Comparison of ENCODE assay signal across 26 mouse cellular contexts in genomic region chr1:43090418-43090817, GRCm38 (mm10). TPM values are rescaled to one million over a fixed set of nuclear protein-coding genes. Genes with fewer than 3 reads are reported as not detected.
DNase-seq lines count a peak whose midpoint lies in the region; ATAC-seq lines count a peak whose summit lies in the region.
"Had no signal": no experiment of that assay in that cellular context is flagged by ENCODE, and none has a peak within 500 bp of the region (broad histone marks: within the 10 kb centered on the region; RNA-seq: fewer than 3 reads in every experiment).

No protein-coding gene starts in this region.

- DNase-seq in hindbrain, embryonic 14.5 days (ENCODE audit: low spot score): no peak
- no peak for DNase-seq in hindbrain, embryonic 10.5 days (ENCODE audit: low spot score)
- DNase-seq in midbrain, embryonic 11.5 days (ENCODE audit: low spot score, missing footprints): peak; percentile 75
- DNase-seq in cerebellum, adult 8-10 months: peak; percentile 23
- peak; percentile 33 to 60 for DNase-seq in cerebellum, postnatal 25 days
- DNase-seq in ovary, postnatal 36 days (ENCODE audit: low spot score): no peak
- DNase-seq: adrenal gland, adult 8-10 months; B cell, adult 2 months; heart, postnatal 14 days; kidney, adult 2 months; liver; lung, postnatal 4 days; spleen, adult 18-20 months had no signal

- no peaks in the 10 kb centered on the region for H3K9me3 ChIP-seq in hindbrain, embryonic 14.5 days (ENCODE audit: control insufficient read depth, low read length)
- no peaks in the 10 kb centered on the region for H3K9me3 ChIP-seq in hindbrain, embryonic 10.5 days
- no peaks in the 10 kb centered on the region for H3K9me3 ChIP-seq in midbrain, embryonic 11.5 days (ENCODE audit: control insufficient read depth, low read length)
- no peaks in the 10 kb centered on the region for H3K9me3 ChIP-seq in midbrain, embryonic 16.5 days (replicated peaks; ENCODE audit: control insufficient read depth, low read length, poor library complexity, severe bottlenecking)
- H3K9me3 ChIP-seq: embryonic facial prominence, embryonic 12.5 days; forebrain, embryonic 12.5 days; G1E; heart, embryonic 12.5 days; hindbrain, embryonic 13.5 days; limb, embryonic 10.5 days; liver, embryonic 15.5 days; lung, embryonic 15.5 days; midbrain, embryonic 15.5 days had no signal

- H3K36me3 ChIP-seq in hindbrain, embryonic 14.5 days (replicated peaks; ENCODE audit: control insufficient read depth, insufficient read depth): no peaks in the 10 kb centered on the region
- H3K36me3 ChIP-seq in hindbrain, embryonic 10.5 days: peaks cover 10% of the 10 kb centered on the region
- no peaks in the 10 kb centered on the region for H3K36me3 ChIP-seq in midbrain, embryonic 11.5 days (ENCODE audit: control insufficient read depth, insufficient read depth, low read length)
- no peaks in the 10 kb centered on the region for H3K36me3 ChIP-seq in midbrain, embryonic 16.5 days (ENCODE audit: control insufficient read depth, insufficient read depth, low read length)
- H3K36me3 ChIP-seq: forebrain, embryonic 12.5 days; hindbrain, embryonic 13.5 days; lung, embryonic 15.5 days; midbrain, embryonic 15.5 days had no signal

- H3K4me2 ChIP-seq in hindbrain, embryonic 14.5 days (replicated peaks): peak overlapping the region; percentile 66; the same call in 1 of the 2 replicates
- no peak overlapping the region for H3K4me2 ChIP-seq in midbrain, embryonic 11.5 days
- no peak overlapping the region for H3K4me2 ChIP-seq in midbrain, embryonic 16.5 days (ENCODE audit: low read length)
- H3K4me2 ChIP-seq: lung, embryonic 15.5 days had no signal

- no peak for ATAC-seq in hindbrain, embryonic 14.5 days (ENCODE audit: low FRiP score)
- ATAC-seq in midbrain, embryonic 11.5 days (ENCODE audit: low FRiP score): no peak
- no peak for ATAC-seq in midbrain, embryonic 16.5 days
- ATAC-seq: midbrain, embryonic 15.5 days had no signal

- H3K27ac ChIP-seq in hindbrain, embryonic 14.5 days: no peak overlapping the region
- no peak overlapping the region for H3K27ac ChIP-seq in hindbrain, embryonic 10.5 days
- H3K27ac ChIP-seq in midbrain, embryonic 11.5 days (ENCODE audit: low read depth, low read length): no peak overlapping the region
- H3K27ac ChIP-seq in midbrain, embryonic 16.5 days (ENCODE audit: low read length): no peak overlapping the region
- H3K27ac ChIP-seq: embryonic facial prominence, embryonic 12.5 days; forebrain, embryonic 12.5 days; hindbrain, embryonic 13.5 days; kidney, postnatal 0 days; limb, embryonic 10.5 days; liver, embryonic 15.5 days; lung, embryonic 15.5 days; midbrain, embryonic 15.5 days had no signal

- H3K4me1 ChIP-seq in hindbrain, embryonic 14.5 days (replicated peaks; ENCODE audit: control insufficient read depth, insufficient read depth, low read length): peaks cover 22% of the 10 kb centered on the region
- H3K4me1 ChIP-seq in hindbrain, embryonic 10.5 days (replicated peaks): peaks cover 28% of the 10 kb centered on the region
- H3K4me1 ChIP-seq in midbrain, embryonic 11.5 days (ENCODE audit: control insufficient read depth, insufficient read depth, low read length): peaks cover 10% of the 10 kb centered on the region
- H3K4me1 ChIP-seq in midbrain, embryonic 16.5 days (ENCODE audit: control insufficient read depth, insufficient read depth, low read length): peaks cover 24% of the 10 kb centered on the region

- H3K4me3 ChIP-seq in hindbrain, embryonic 14.5 days (replicated peaks; ENCODE audit: low read length): no peak overlapping the region
- no peak overlapping the region for H3K4me3 ChIP-seq in hindbrain, embryonic 10.5 days
- H3K4me3 ChIP-seq in midbrain, embryonic 11.5 days (ENCODE audit: low read depth, low read length): no peak overlapping the region
- no peak overlapping the region for H3K4me3 ChIP-seq in midbrain, embryonic 16.5 days (ENCODE audit: low read depth, low read length)
- H3K4me3 ChIP-seq: embryonic facial prominence, embryonic 12.5 days; forebrain, embryonic 12.5 days; heart, embryonic 12.5 days; hindbrain, embryonic 13.5 days; limb, embryonic 10.5 days; liver, embryonic 15.5 days; midbrain, embryonic 15.5 days; myocyte had no signal

- H3K9ac ChIP-seq in hindbrain, embryonic 14.5 days: no peak overlapping the region
- no peak overlapping the region for H3K9ac ChIP-seq in midbrain, embryonic 11.5 days (ENCODE audit: low read length)
- H3K9ac ChIP-seq in midbrain, embryonic 16.5 days (ENCODE audit: low read depth, low read length): no peak overlapping the region
- H3K9ac ChIP-seq: embryonic facial prominence, embryonic 12.5 days; forebrain, embryonic 12.5 days; heart, embryonic 12.5 days; hindbrain, embryonic 13.5 days; liver, embryonic 15.5 days; lung, embryonic 15.5 days; midbrain, embryonic 15.5 days had no signal

- H3K27me3 ChIP-seq in hindbrain, embryonic 14.5 days (ENCODE audit: control insufficient read depth, insufficient read depth, low read length): no peaks in the 10 kb centered on the region
- H3K27me3 ChIP-seq in hindbrain, embryonic 10.5 days (ENCODE audit: insufficient read depth, poor library complexity, severe bottlenecking): no peaks in the 10 kb centered on the region
- peaks cover 5% of the 10 kb centered on the region; the same call in 1 of the 2 replicates for H3K27me3 ChIP-seq in midbrain, embryonic 11.5 days (ENCODE audit: control insufficient read depth, insufficient read depth, low read length)
- no peaks in the 10 kb centered on the region for H3K27me3 ChIP-seq in midbrain, embryonic 16.5 days (ENCODE audit: control insufficient read depth, insufficient read depth, low read depth, low read length)
- H3K27me3 ChIP-seq: CH12.LX; embryonic facial prominence, embryonic 12.5 days; forebrain, embryonic 12.5 days; heart, embryonic 12.5 days; hindbrain, embryonic 13.5 days; liver, embryonic 15.5 days; lung, embryonic 15.5 days; midbrain, embryonic 15.5 days had no signal

- WGBS in hindbrain, embryonic 14.5 days: 85% methylated on average over 1 of the region's 1 CpGs
- WGBS in hindbrain, embryonic 10.5 days: 91% methylated on average over 1 of the region's 1 CpGs
- WGBS in midbrain, embryonic 11.5 days: 88% methylated on average over 1 of the region's 1 CpGs
- 92% methylated on average over 1 of the region's 1 CpGs for WGBS in midbrain, embryonic 16.5 days

RNA-seq across cellular contexts. Expression of gene Tgfbrap1, which starts 8.0 kb away (rescaled TPM):
- polyA plus RNA-seq in hindbrain, embryonic 14.5 days (2014; fragmentation: Nextera tagmentation; extraction: Ambion mirVana): 19.5 and 20.9 TPM in 2 replicates
- 14.4 and 16.3 TPM in 2 replicates for polyA plus RNA-seq in hindbrain, embryonic 10.5 days (2016; fragmentation: Nextera tagmentation; extraction: Ambion mirVana)
- polyA plus RNA-seq in midbrain, embryonic 11.5 days (2014; fragmentation: Nextera tagmentation; extraction: Ambion mirVana): 13.3 and 13.8 TPM in 2 replicates
- polyA plus RNA-seq in midbrain, embryonic 16.5 days (2015; fragmentation: Nextera tagmentation; extraction: Ambion mirVana): 17.6 and 17.8 TPM in 2 replicates

RNA-seq across cellular contexts. Expression of gene AI597479, which starts 8.1 kb away (rescaled TPM):
- polyA plus RNA-seq in hindbrain, embryonic 14.5 days (2014; fragmentation: Nextera tagmentation; extraction: Ambion mirVana): 48.3 and 50.3 TPM in 2 replicates
- 34.9 and 42.1 TPM in 2 replicates for polyA plus RNA-seq in hindbrain, embryonic 10.5 days (2016; fragmentation: Nextera tagmentation; extraction: Ambion mirVana)
- 41.7 and 48.1 TPM in 2 replicates for polyA plus RNA-seq in midbrain, embryonic 11.5 days (2014; fragmentation: Nextera tagmentation; extraction: Ambion mirVana)
- 57.5 and 59.9 TPM in 2 replicates for polyA plus RNA-seq in midbrain, embryonic 16.5 days (2015; fragmentation: Nextera tagmentation; extraction: Ambion mirVana)

Comparison
In these comparisons a context has a peak if more than half of its experiments do, and no peak if none do; other contexts are left out.
1. DNase-seq: peak in midbrain, embryonic 11.5 days (single experiment), cerebellum, adult 8-10 months (single experiment) and cerebellum, postnatal 25 days (2 of 2); none in hindbrain, embryonic 14.5 days (single experiment), hindbrain, embryonic 10.5 days (single experiment) and ovary, postnatal 36 days (single experiment).